Mouse (Mus musculus): Measurements from ENCODE around the gene Nudt16l1.

Nudt16l1 gene

DNA sequence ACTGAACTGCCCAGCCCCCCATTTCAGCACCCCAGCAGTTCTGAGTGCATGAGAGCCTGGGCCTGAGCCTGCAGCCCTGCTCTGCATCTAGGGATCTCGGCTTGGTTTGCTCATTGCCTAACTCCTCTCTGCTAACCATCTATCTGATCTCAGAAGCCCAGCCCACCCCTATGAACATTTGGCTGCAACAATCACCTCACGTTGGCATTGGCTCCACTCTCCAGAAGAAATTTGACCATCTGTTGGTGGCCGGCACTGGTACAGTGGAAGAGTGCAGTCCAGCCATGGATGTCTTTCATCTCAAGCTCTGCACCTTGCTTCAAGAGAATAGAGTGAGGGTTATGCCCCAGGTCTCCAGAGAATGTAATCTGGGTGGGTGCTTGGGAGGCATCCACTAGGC, 18.9 kb downstream of the Nudt16l1 start:
- no peak for DNase-seq (ENCODE audit: low read depth)

GRCm38 (mm10) chr16:4960260-4960659, 21.7 kb downstream of the Nudt16l1 start:
- DNase-seq (ENCODE audit: low read depth), result no peak

GRCm38 (mm10) chr16:4963346-4963745, 24.8 kb downstream of the Nudt16l1 start:
- peak; percentile 11 for DNase-seq (ENCODE audit: low read depth)

DNA sequence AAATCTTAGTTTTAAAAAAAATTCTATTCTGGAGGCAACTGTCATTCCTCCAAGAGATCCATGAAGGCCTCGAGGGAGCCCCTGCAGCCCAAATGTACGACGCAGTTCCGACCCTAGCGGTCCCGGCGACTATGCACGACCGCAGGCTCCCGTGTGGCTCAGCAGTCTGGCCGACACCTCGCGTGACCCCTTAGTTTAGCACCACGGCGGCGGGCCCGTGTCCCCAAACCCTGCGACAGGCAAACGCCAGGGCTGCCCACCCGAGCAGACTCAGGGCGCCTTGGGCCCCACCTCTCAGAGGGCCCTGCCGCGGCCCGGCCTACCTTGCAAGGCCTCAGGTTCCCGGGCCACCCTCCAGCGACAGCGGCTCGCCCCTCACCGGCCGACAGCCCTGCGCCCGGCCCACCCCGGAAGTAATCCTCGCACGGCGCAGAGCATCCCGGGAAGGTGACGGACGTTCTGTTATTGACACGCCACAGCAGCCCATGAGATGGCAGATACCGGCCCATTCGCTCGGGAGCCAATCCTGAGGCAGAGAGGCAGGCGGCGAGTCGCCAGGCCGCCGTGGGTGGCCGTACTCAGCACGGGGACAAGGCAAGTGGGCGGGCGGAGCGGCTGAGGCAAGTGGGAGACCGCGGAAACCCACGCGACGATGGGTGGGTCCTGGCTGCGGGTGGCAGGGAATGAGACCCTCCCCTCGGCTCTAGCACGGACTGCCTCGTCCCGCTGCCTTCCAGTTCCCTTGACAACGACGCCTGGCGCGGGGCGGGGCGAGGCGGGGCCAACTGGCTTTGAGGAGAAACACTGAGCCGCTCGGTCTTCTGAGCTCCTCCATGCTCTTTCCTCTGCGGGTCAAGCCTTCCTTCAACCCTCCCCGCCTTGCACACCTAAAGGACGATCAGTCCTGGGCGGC, 25.5 kb downstream of the Nudt16l1 start, which contains the start of gene Anks3:
Gene Anks3, minus strand, starts transcription at position 409 of the 913 bp plus-strand sequence.
- peak; percentile 98 for DNase-seq (ENCODE audit: low read depth)

- DNase-seq (ENCODE audit: low read depth), result peak; percentile 50
These were observed 26.3 kb downstream of the Nudt16l1 start for GRCm38 (mm10) chr16:4964731-4965391.

DNA sequence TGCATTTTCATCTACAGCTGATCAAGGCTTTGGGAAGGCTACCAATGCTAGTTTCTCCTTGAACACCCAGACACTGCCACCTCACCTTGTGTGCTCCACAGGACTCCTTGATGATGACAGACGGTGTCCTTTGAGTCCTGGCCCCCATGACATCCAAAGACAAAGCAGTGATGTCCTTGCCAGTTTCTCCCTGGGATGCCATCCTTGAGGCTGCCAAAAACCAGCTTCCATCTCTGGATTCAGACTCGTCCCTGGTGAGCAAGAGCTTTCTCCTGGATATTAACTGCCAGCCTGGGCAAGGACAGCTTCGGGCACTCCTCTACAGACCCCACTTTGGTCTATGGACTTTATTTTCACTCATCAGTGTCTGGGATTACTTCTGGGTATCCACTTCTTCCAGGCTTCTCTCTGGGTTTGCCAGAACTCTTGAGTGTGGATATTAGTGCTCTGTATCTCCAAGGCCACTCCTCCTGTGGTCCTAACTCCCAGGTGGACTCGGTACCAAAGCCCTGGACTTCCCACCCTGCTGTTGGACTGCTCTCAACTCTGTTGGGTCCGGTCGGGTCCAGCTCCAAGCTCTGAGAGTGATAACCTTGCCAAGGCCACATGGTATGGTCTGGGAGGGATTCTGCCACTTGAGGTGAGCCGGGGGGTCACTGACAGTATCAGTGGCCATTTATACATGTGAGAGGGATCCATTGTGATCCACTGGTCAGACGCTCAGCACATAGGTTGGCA, 27.0 kb downstream of the Nudt16l1 start:
- DNase-seq (ENCODE audit: low read depth), result no peak

DNA sequence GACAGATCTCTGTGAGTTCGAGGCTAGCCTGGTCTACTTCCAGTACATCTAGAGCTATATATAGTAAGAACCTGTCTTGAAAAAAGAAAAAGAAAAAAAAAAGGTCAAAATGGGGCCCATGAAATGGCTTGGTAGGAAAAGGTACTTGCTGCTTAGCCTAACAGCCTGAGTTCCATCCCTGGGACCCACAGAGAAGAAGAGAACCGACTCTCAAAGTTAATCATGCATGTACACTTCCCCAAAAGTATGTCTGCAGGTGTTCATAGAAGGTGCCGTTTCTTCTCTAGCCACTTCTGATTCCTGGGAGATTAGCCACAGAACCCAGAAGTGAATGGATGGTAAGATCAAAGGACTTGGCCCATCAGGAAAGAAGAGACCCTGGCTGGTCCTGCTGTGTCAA, 29.9 kb downstream of the Nudt16l1 start:
- no peak for DNase-seq (ENCODE audit: low read depth)

- no peak for DNase-seq (ENCODE audit: low read depth)
These were observed 30.7 kb downstream of the Nudt16l1 start for GRCm38 (mm10) chr16:4969055-4969843.

- DNase-seq (ENCODE audit: low read depth), result no peak
These were observed 33.1 kb downstream of the Nudt16l1 start for GRCm38 (mm10) chr16:4971626-4972025.

GRCm38 (mm10) chr16:4974521-4974920, 36.0 kb downstream of the Nudt16l1 start:
- DNase-seq (ENCODE audit: low read depth), result no peak

DNA sequence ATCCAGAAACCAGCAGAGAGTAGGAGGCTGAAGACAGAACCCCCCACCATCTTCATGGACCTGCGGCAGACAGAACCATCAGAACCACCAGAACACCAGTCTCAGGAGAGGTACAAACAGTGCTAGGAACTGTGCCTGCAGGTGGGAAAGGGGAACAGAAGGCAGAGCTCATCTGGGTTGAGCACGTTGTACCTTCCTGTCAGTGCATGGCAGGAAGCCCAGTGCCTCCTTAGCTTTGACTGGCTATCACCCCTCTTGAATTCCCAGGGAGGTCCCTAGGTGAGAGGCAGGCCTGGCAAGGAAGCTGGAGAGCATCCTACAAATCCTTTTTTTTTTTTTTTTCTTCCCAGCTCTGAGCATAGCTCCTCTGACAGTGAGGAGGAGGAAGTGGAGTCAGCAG, 37.6 kb downstream of the Nudt16l1 start:
- DNase-seq (ENCODE audit: low read depth), result no peak

DNA sequence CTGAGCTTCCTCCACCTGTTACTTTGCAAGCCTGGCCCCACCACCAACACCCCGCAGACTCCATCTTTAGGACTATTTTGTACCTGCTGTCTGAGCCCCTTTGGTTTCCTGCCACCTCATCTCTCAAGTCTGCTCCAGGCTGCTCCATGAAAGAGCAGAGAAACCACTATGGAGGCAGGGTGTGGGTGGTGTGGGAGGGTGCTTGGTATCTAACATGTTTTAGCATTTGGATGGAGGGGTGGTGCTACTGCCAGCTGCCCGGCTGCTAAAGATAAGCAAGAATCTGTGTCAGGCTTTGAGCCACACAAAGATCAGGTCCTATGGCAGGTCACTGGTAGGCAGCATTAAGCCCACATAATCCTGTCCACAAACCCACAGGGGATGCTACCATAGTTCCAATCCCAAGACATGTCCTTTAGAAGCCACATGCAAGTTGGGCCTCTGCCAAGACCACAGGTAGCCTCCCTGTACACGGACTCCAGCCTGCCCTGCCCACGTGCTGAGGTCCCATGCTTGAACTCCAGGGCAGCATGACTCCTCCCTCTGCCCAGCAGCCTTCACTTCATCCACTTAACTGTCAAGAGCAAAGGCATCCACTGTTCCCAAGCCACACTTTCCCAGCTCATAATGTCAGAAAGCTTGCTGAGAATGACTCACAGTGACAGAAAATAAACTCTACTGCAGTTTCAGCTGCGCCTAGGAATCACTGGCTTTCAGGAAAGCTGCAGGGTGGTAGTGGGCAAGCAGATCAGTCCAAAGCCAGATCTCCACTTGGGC, 39.9 kb downstream of the Nudt16l1 start:
- peak; percentile 31 for DNase-seq (ENCODE audit: low read depth)

GRCm38 (mm10) chr16:4979755-4980380, 41.3 kb downstream of the Nudt16l1 start:
- DNase-seq (ENCODE audit: low read depth), result peak; percentile 80

DNA sequence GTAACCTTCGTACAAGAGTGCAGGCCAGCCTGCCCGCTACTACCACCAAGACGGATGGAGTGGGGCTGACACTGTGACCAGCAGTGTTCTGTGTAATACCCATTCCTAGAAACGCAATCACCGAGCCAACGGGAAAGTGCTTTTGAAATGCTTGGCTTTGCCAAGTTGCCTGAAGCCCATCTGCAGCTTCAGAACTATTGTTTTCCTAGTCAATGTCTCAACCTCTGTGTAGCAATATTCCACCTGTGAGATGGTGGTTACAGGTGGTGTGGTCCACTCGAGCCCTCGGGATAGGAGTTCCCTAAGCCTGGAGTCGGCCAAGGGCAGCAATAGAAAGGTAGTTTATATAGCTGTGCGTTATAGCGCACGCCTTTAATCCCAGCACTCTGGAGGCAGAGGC, 46.2 kb downstream of the Nudt16l1 start:
- no peak for DNase-seq (ENCODE audit: low read depth)
